Mouse (Mus musculus) midbrain, embryonic 14.5 days (tissue): ENCODE results near the gene Gm17334. TPM values are rescaled to one million over a fixed set of nuclear protein-coding genes. Genes with fewer than 3 reads are reported as not detected.

Experiments
- ATAC-seq: fragments of 200-750 bp; cut with Nextera tagmentation; 2 replicates; pipeline ENCODE4 v1.8.0; 2017; ENCODE audit warnings: moderate number of reproducible peaks, moderate library complexity; ENCODE audit not compliant: low FRiP score, low TSS enrichment
- DNase-seq: peaks from one replicate; pipeline ENCODE4 v3.0.0-alpha.2; 2015
- H3K27ac ChIP-seq: fragments of 300-500 bp; sonication (generic); replicated peaks from 2 replicates; pipeline ENCODE4 v1.5.1; 2014; ENCODE audit warnings: mild to moderate bottlenecking, low read depth, low read length, moderate library complexity
- H3K27me3 ChIP-seq: fragments of 300-500 bp; sonication (generic); 2 replicates; pipeline ENCODE4 v1.6.1; 2014; ENCODE audit warnings: low read length, control low read depth, mixed read lengths; ENCODE audit not compliant: control insufficient read depth, insufficient read depth
- H3K36me3 ChIP-seq: fragments of 300-500 bp; sonication (generic); 2 replicates; pipeline ENCODE4 v1.6.1; 2014; ENCODE audit warnings: low read length, control low read depth; ENCODE audit not compliant: control insufficient read depth, insufficient read depth
- H3K4me1 ChIP-seq: fragments of 300-500 bp; sonication (generic); 2 replicates; pipeline ENCODE4 v1.6.1; 2014; ENCODE audit warnings: mild to moderate bottlenecking, antibody characterized with exemption, low read length, control low read depth; ENCODE audit not compliant: control insufficient read depth, insufficient read depth
- H3K4me2 ChIP-seq: fragments of 300-500 bp; sonication (generic); 2 replicates; pipeline ENCODE4 v1.6.1; 2014; ENCODE audit warnings: mild to moderate bottlenecking, low read length, moderate library complexity
- H3K4me3 ChIP-seq: fragments of 300-500 bp; sonication (generic); replicated peaks from 2 replicates; pipeline ENCODE4 v1.5.1; 2014; ENCODE audit warnings: low read depth, low read length
- H3K9ac ChIP-seq: fragments of 300-500 bp; sonication (generic); replicated peaks from 2 replicates; pipeline ENCODE4 v1.6.1; 2014; ENCODE audit warnings: mild to moderate bottlenecking, low read length, moderate library complexity
- H3K9me3 ChIP-seq: fragments of 300-500 bp; sonication (generic); 2 replicates; pipeline ENCODE4 v1.6.1; 2016; ENCODE audit warnings: low read length, control low read depth, mixed read lengths; ENCODE audit not compliant: control insufficient read depth
- WGBS: fragments of 180-500 bp; shearing (Covaris S2); extraction: QIAGEN DNeasy Blood & Tissue Kit; methylation state at CpG from one replicate; pipeline ENCODE4 v1.1.7; 2014; 5-methylcytosine and 5-hydroxymethylcytosine counted together
- polyA plus RNA-seq: library from polyadenylated mRNA; unstranded; fragments of >200 nt; fragmentation: Nextera tagmentation; extraction: Ambion mirVana; gene quantifications from 2 replicates; pipeline ENCODE4 v1.2.1, GENCODE M21; 2014

Gene Gm17334
- polyA plus RNA-seq, 1 experiment from 2014 or later: 0.24 TPM

- Histone ChIP-seq H3K4me3 (no peak overlapping the region), H3K27me3 (no peaks in the 10 kb centered on the region), H3K36me3 (no peaks in the 10 kb centered on the region), H3K27ac (no peak overlapping the region), H3K4me1 (0 out of 2 replicates have a peak, but pooled peaks cover 4% of the 10 kb centered on the region), H3K9ac (no peak overlapping the region), H3K9me3 (no peaks in the 10 kb centered on the region), H3K4me2 (no peak overlapping the region)
- DNase-seq (no peak), ATAC-seq (no peak)
- WGBS: 82% methylated on average over 3 of the region's 3 CpGs
These were observed 21.0 kb upstream of the Gm17334 start for GRCm38 (mm10) chr11:53794015-53794414.

- no peak for ATAC-seq
- WGBS: 82% methylated on average over 3 of the region's 3 CpGs
- Histone ChIP-seq H3K4me2 (no peak overlapping the region), H3K9me3 (no peaks in the 10 kb centered on the region), H3K27me3 (no peaks in the 10 kb centered on the region), H3K27ac (no peak overlapping the region), H3K4me1 (0 out of 2 replicates have a peak, but pooled peaks cover 4% of the 10 kb centered on the region), H3K9ac (no peak overlapping the region), H3K36me3 (no peaks in the 10 kb centered on the region), H3K4me3 (no peak overlapping the region)
- DNase-seq: no peak
These were observed 20.0 kb upstream of the Gm17334 start for GRCm38 (mm10) chr11:53792986-53793385.

- Histone ChIP-seq H3K27me3 (no peaks in the 10 kb centered on the region), H3K36me3 (no peaks in the 10 kb centered on the region), H3K9me3 (no peaks in the 10 kb centered on the region), H3K4me2 (no peak overlapping the region), H3K4me3 (no peak overlapping the region), H3K9ac (no peak overlapping the region), H3K4me1 (no peaks in the 10 kb centered on the region), H3K27ac (no peak overlapping the region)
- ATAC-seq: no peak
- no peak for DNase-seq
- WGBS: 73% methylated on average over 3 of the region's 3 CpGs
These were observed 16.3 kb upstream of the Gm17334 start for GRCm38 (mm10) chr11:53789277-53789676.

GRCm38 (mm10) chr11:53788196-53788595 is 15.2 kb upstream of the Gm17334 start:
- H3K4me1 ChIP-seq: no peaks in the 10 kb centered on the region
- 74% methylated on average over 8 of the region's 8 CpGs for WGBS
- H3K4me3 ChIP-seq: no peak overlapping the region
- H3K36me3 ChIP-seq: no peaks in the 10 kb centered on the region
- no peak overlapping the region for H3K4me2 ChIP-seq
- H3K27me3 ChIP-seq: no peaks in the 10 kb centered on the region
- DNase-seq (no peak), ATAC-seq (no peak)
- no peaks in the 10 kb centered on the region for H3K9me3 ChIP-seq
- H3K27ac ChIP-seq: no peak overlapping the region
- no peak overlapping the region for H3K9ac ChIP-seq

- H3K9ac ChIP-seq: no peak overlapping the region
- no peak overlapping the region for H3K27ac ChIP-seq
- no peaks in the 10 kb centered on the region for H3K9me3 ChIP-seq
- H3K27me3 ChIP-seq: no peaks in the 10 kb centered on the region
- ATAC-seq: no peak
- no peaks in the 10 kb centered on the region for H3K4me1 ChIP-seq
- H3K4me3 ChIP-seq: no peak overlapping the region
- H3K36me3 ChIP-seq: no peaks in the 10 kb centered on the region
- no peak overlapping the region for H3K4me2 ChIP-seq
- no peak for DNase-seq
- WGBS: 88% methylated on average over 13 of the region's 13 CpGs
These were observed 13.4 kb upstream of the Gm17334 start for GRCm38 (mm10) chr11:53786058-53787031.

- no peak overlapping the region for H3K4me2 ChIP-seq
- no peak overlapping the region for H3K4me3 ChIP-seq
- ATAC-seq: no peak
- WGBS: 84% methylated on average over 3 of the region's 3 CpGs
- no peaks in the 10 kb centered on the region for H3K4me1 ChIP-seq
- no peak overlapping the region for H3K27ac ChIP-seq
- H3K27me3 ChIP-seq: no peaks in the 10 kb centered on the region
- H3K36me3 ChIP-seq: no peaks in the 10 kb centered on the region
- H3K9ac ChIP-seq: no peak overlapping the region
- DNase-seq: no peak
- H3K9me3 ChIP-seq: no peaks in the 10 kb centered on the region
These were observed 12.4 kb upstream of the Gm17334 start for GRCm38 (mm10) chr11:53785311-53785936.

- H3K36me3 ChIP-seq: no peaks in the 10 kb centered on the region
- 92% methylated on average over 9 of the region's 9 CpGs for whole genome bisulfite sequencing
- DNase-seq: no peak
These were observed 10.3 kb upstream of the Gm17334 start for GRCm38 (mm10) chr11:53783288-53783687.

GRCm38 (mm10) chr11:53781964-53782363 is 9.0 kb upstream of the Gm17334 start:
- no peaks in the 10 kb centered on the region for H3K9me3 ChIP-seq
- 94% methylated on average over 7 of the region's 7 CpGs for WGBS
- no peak for ATAC-seq
- H3K9ac ChIP-seq: no peak overlapping the region
- H3K4me2 ChIP-seq: no peak overlapping the region
- no peaks in the 10 kb centered on the region for H3K36me3 ChIP-seq
- no peak overlapping the region for H3K4me3 ChIP-seq
- DNase-seq: no peak
- no peak overlapping the region for H3K27ac ChIP-seq
- no peaks in the 10 kb centered on the region for H3K27me3 ChIP-seq
- no peaks in the 10 kb centered on the region for H3K4me1 ChIP-seq

More at GRCm38 (mm10) chr11:53783288-53783687, 10.3 kb upstream of the Gm17334 start:
- H3K4me3 ChIP-seq: no peak overlapping the region
- H3K4me1 ChIP-seq: no peaks in the 10 kb centered on the region
- no peak overlapping the region for H3K9ac ChIP-seq
- no peaks in the 10 kb centered on the region for H3K9me3 ChIP-seq
- no peak overlapping the region for H3K4me2 ChIP-seq
- no peaks in the 10 kb centered on the region for H3K27me3 ChIP-seq
- no peak overlapping the region for H3K27ac ChIP-seq
- no peak for ATAC-seq
